Mouse (Mus musculus): ENCODE data around the gene Idh1. TPM values are rescaled to one million over a fixed set of nuclear protein-coding genes. Genes with fewer than 3 reads are reported as not detected.

Idh1 gene
- polyA plus RNA-seq, 1 experiment from 2014 or later, result 125 TPM

GRCm38 (mm10) chr1:65112031-65112806 is 74.1 kb downstream of the Idh1 start:
- H3K9me3 ChIP-seq (replicated peaks), result no peaks in the 10 kb centered on the region
- no peaks in the 10 kb centered on the region for H3K27me3 ChIP-seq
- H3K4me2 ChIP-seq (replicated peaks), result peak overlapping the region; percentile 29
- no peaks in the 10 kb centered on the region for H3K4me1 ChIP-seq
- H3K4me3 ChIP-seq (replicated peaks), result peak overlapping the region; percentile 20
- H3K9ac ChIP-seq, result no peak overlapping the region
- ATAC-seq (ENCODE audit: insufficient number of reproducible peaks, low FRiP score, low TSS enrichment, low read depth), result no peak
- H3K27ac ChIP-seq (replicated peaks), result 0 out of 2 replicates have a peak overlapping the region, but pooled peaks have one; percentile 9
- 6% methylated on average over 8 of the region's 8 CpGs for WGBS
- no peaks in the 10 kb centered on the region for H3K36me3 ChIP-seq

GRCm38 (mm10) chr1:65109756-65110435 is 76.4 kb downstream of the Idh1 start:
- Histone ChIP-seq H3K36me3 (no peaks in the 10 kb centered on the region), H3K4me2 (replicated peaks) (no peak overlapping the region), H3K9ac (no peak overlapping the region), H3K27me3 (no peaks in the 10 kb centered on the region), H3K4me1 (no peaks in the 10 kb centered on the region), H3K4me3 (replicated peaks) (no peak overlapping the region), H3K9me3 (replicated peaks) (no peaks in the 10 kb centered on the region), H3K27ac (replicated peaks) (no peak overlapping the region)
- no peak for ATAC-seq (ENCODE audit: insufficient number of reproducible peaks, low FRiP score, low TSS enrichment, low read depth)
- 67% methylated on average over 25 of the region's 25 CpGs for WGBS

GRCm38 (mm10) chr1:65109196-65109595 is 77.1 kb downstream of the Idh1 start:
- Histone ChIP-seq H3K9ac (no peak overlapping the region), H3K36me3 (no peaks in the 10 kb centered on the region), H3K4me3 (replicated peaks) (no peak overlapping the region), H3K27ac (replicated peaks) (no peak overlapping the region), H3K4me2 (replicated peaks) (no peak overlapping the region), H3K27me3 (no peaks in the 10 kb centered on the region), H3K4me1 (no peaks in the 10 kb centered on the region), H3K9me3 (replicated peaks) (no peaks in the 10 kb centered on the region)
- WGBS, result 89% methylated on average over 8 of the region's 8 CpGs
- ATAC-seq (ENCODE audit: insufficient number of reproducible peaks, low FRiP score, low TSS enrichment, low read depth), result no peak

Other genes with a start within 250 kb of the Idh1 start
- 6.8 and 7.6 TPM in 2 replicates for gene Plekhm3, start 229.7 kb downstream of the Idh1 start, polyA plus RNA-seq (2015; fragmentation: Nextera tagmentation; extraction: Ambion mirVana)
- 0.09 TPM in 1 of 2 replicates, not detected in the other for gene Akr1cl, start 153.7 kb downstream of the Idh1 start, polyA plus RNA-seq (2015; fragmentation: Nextera tagmentation; extraction: Ambion mirVana)
- gene Cryge, start 135.4 kb downstream of the Idh1 start, polyA plus RNA-seq (2015; fragmentation: Nextera tagmentation; extraction: Ambion mirVana), result 1.8 and 2.4 TPM in 2 replicates
- 1.9 and 2.0 TPM in 2 replicates for gene Crygd, start 123.0 kb downstream of the Idh1 start, polyA plus RNA-seq (2015; fragmentation: Nextera tagmentation; extraction: Ambion mirVana)
- 1.8 and 1.9 TPM in 2 replicates for gene Crygc, start 112.8 kb downstream of the Idh1 start, polyA plus RNA-seq (2015; fragmentation: Nextera tagmentation; extraction: Ambion mirVana)
- gene Crygb, start 104.2 kb downstream of the Idh1 start, polyA plus RNA-seq (2015; fragmentation: Nextera tagmentation; extraction: Ambion mirVana), result 2.7 and 4.1 TPM in 2 replicates
- gene Cryga, start 83.1 kb downstream of the Idh1 start, polyA plus RNA-seq (2015; fragmentation: Nextera tagmentation; extraction: Ambion mirVana), result 5.7 and 7.3 TPM in 2 replicates
- not detected in 2 replicates for gene Gm28845, start 66.9 kb downstream of the Idh1 start, polyA plus RNA-seq (2015; fragmentation: Nextera tagmentation; extraction: Ambion mirVana)
- 0.27 and 0.33 TPM in 2 replicates for gene D630023F18Rik, start 63.3 kb downstream of the Idh1 start, polyA plus RNA-seq (2015; fragmentation: Nextera tagmentation; extraction: Ambion mirVana)
- 10.7 and 10.9 TPM in 2 replicates for gene Pikfyve, start 183 bp upstream of the Idh1 start, polyA plus RNA-seq (2015; fragmentation: Nextera tagmentation; extraction: Ambion mirVana)
- gene Pth2r, start 95.6 kb upstream of the Idh1 start, polyA plus RNA-seq (2015; fragmentation: Nextera tagmentation; extraction: Ambion mirVana), result 0.17 and 0.24 TPM in 2 replicates